ENCODE assay signal across 31 mouse cellular contexts in genomic region chr11:77665384-77665783, GRCm38 (mm10). TPM values are rescaled to one million over a fixed set of nuclear protein-coding genes. Genes with fewer than 3 reads are reported as not detected.
"Had no signal": no experiment of that assay in that cellular context is flagged by ENCODE, and none has a peak within 500 bp of the region (broad histone marks: within the 10 kb centered on the region; RNA-seq: fewer than 3 reads in every experiment).

No protein-coding gene starts in this region.

RNA-seq across cellular contexts. Expression of gene Cryba1, which starts 59.7 kb away (rescaled TPM):
- total RNA-seq: gastrocnemius, adult 18-20 months; gastrocnemius, adult 8-10 months; gastrocnemius, postnatal 14 days; gastrocnemius, postnatal 36 days; heart, adult 8-10 months; heart, postnatal 10 days; heart, postnatal 25 days; heart, postnatal 4 days; layer of hippocampus, adult 18-20 months; layer of hippocampus, adult 8-10 months; layer of hippocampus, postnatal 14 days; layer of hippocampus, postnatal 36 days; left cerebral cortex, adult 18-20 months; left cerebral cortex, adult 8-10 months; left cerebral cortex, postnatal 10 days; left cerebral cortex, postnatal 25 days; liver, adult 2 months had no signal
- polyA plus RNA-seq: gonadal fat pad, adult 2 months; heart, embryonic 10.5 days; heart, embryonic 12.5 days; heart, embryonic 14.5 days; heart, embryonic 16.5 days; intestine, embryonic 16.5 days; kidney, adult 2 months; kidney, embryonic 15.5 days; kidney, postnatal 0 days; large intestine, adult 2 months; limb, embryonic 11.5 days; limb, embryonic 13.5 days; limb, embryonic 15.5 days; liver, adult 2 months; liver, embryonic 12.5 days had no signal
